Mouse (Mus musculus) ovary, postnatal 14 days (tissue): ENCODE measurements around the gene Gm12830.

Experiments used
- DNase-seq: peaks from one replicate; pipeline ENCODE4 v3.0.0; 2022; ENCODE audit warnings: low spot score

The Gm12830 gene

DNA sequence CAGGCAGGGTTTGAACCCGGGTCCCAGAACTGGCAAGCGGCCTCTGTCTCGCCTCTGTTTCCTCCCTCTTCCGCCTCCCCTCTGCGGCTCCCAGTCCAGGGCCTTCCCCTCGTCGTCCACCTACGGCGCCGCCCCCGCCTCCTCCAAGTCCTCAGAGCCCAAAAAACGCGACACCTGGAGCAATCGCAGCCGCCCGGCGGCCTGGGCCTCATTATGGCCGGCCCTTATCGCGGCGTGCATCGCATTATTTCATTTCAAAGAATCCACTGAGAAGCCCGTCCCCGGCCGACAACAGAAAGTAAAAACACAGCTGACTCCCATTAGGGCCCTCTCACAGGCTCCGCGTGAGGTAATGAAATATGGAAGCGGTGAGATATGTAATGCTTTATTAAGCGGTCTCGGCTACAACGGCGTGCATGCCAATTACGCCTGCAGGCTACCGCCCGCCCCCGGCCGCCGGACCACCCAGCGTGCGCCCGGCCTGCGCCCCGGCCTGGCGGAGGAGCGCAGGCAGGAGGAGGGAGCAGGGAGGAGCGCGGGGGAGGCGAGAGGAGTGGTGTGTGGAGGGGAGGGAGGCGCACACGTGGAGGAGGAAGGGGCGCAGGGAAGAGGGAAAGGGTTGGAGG, at the start of gene Gm12830:
Gene Gm12830 (plus strand): TSS at position 156 of the 626 bp plus-strand sequence.
- peak; percentile 57 for DNase-seq

- no peak for DNase-seq
These were observed 48.2 kb upstream of the Gm12830 start for GRCm38 (mm10) chr4:114773316-114773715.

- DNase-seq, result no peak
These were observed 43.8 kb upstream of the Gm12830 start for GRCm38 (mm10) chr4:114777625-114778202.

DNA sequence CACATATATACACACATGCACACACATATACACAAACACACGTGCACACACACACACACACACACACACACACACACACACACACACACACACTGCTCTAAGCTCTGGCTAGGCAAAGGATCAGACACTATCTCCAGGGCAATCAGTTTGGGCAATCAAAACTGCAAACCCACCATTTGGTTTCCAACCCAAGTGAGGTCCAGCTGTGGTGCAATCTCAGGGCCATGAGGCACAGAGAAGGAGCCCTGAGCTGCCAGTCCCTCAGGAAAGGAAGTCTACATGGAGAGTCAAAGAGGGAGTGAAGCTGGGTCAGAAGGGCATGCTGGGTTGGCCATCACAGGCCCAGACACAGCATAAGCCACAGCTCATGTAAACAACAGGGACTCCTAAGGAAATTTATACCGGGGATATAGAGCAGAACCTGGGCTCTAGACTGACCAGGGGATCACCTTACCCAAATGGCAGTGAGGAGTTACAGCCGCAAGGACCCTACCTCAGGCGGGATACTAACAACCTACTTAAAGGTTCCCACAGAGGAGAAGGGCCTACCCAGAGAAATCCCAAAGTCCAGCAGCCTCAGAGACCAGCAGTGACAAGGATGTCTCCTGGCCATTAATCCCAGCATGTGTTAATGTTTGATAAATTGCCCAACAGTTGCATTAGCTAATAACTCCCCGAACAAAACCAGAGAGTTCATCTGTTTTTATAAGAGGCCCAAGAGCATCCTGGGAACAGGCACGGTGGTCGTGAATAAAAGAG, 42.6 kb upstream of the Gm12830 start:
- DNase-seq, result no peak

GRCm38 (mm10) chr4:114779475-114779757, 42.1 kb upstream of the Gm12830 start:
- DNase-seq, result no peak

GRCm38 (mm10) chr4:114779758-114780546, 41.6 kb upstream of the Gm12830 start:
- DNase-seq, result peak; percentile 18

- DNase-seq, result no peak
These were observed 38.7 kb upstream of the Gm12830 start for GRCm38 (mm10) chr4:114782851-114783250.

- DNase-seq, result no peak
These were observed 36.8 kb upstream of the Gm12830 start for GRCm38 (mm10) chr4:114784735-114785134.

DNA sequence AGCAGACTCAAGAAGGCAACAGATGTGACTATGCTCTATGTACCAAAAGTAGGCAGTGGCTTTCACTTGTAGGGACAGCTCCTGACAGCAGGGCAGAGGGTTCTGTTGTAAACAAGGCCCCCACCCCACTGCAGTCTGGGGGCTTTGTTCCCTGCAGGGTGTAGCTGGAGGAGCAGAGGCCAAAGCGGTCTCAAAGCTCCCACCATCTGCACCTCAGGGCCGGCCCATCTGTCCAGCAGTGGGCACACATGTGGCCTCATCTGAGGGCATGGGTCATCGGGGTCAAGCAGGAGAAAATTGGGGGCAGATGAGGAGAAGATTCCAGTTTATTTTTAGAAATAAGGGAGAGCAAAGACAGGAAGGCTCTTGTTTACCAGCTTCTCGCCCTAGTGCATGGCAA, 32.7 kb upstream of the Gm12830 start:
- DNase-seq, result no peak

GRCm38 (mm10) chr4:114791650-114792049, 29.9 kb upstream of the Gm12830 start:
- DNase-seq, result no peak

DNA sequence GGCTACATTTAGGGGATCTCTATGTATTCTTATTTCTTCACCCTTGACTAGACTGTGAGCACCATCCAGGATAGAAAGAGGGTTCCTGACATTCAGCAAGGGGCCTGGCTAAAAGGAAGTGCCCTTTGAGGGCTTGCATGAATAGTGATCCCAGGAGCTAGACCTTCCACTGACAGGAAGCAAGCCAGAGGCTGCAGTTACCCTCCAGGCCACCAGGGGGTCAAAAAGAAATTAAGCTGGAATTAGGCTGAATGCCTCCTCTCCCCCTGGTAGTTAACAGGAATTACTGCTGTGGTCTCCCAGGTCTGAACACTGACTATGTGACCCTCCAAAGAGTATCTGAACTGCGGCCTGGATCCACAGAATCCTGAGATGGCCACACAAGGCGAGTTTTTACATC, 27.7 kb upstream of the Gm12830 start:
- no peak for DNase-seq

GRCm38 (mm10) chr4:114797254-114797914, 24.1 kb upstream of the Gm12830 start:
- no peak for DNase-seq

DNA sequence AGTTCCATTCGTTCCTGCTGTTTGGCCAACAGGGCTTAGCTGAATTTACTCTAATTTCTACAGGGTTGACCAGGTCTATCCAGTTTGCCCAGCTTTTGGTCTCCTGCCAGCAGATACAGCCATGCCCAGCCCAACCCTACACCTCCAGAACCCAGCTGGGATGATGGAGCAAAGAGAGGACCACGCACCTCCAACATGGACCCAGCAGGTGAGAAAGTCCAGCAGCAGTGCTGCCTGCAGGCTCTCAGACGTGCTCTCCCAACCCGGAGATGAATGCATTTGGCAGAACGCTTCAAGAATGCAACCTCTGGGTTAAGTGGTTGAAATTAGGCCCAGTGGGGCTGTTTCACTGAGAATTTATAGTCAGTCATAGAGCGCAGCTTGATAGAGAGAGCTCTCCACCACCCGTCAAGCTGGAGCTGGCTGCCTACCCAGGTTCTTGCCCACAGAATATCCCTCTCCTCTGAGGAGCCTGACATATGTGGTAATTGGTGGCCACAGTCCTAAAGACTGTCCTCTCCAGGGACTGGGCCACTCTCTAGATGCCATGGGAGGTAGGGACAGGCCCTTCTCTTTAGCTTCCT, 23.4 kb upstream of the Gm12830 start:
- no peak for DNase-seq

GRCm38 (mm10) chr4:114804096-114804495, 17.4 kb upstream of the Gm12830 start:
- no peak for DNase-seq

- DNase-seq, result no peak
These were observed 2.4 kb upstream of the Gm12830 start for GRCm38 (mm10) chr4:114818963-114819702.

DNA sequence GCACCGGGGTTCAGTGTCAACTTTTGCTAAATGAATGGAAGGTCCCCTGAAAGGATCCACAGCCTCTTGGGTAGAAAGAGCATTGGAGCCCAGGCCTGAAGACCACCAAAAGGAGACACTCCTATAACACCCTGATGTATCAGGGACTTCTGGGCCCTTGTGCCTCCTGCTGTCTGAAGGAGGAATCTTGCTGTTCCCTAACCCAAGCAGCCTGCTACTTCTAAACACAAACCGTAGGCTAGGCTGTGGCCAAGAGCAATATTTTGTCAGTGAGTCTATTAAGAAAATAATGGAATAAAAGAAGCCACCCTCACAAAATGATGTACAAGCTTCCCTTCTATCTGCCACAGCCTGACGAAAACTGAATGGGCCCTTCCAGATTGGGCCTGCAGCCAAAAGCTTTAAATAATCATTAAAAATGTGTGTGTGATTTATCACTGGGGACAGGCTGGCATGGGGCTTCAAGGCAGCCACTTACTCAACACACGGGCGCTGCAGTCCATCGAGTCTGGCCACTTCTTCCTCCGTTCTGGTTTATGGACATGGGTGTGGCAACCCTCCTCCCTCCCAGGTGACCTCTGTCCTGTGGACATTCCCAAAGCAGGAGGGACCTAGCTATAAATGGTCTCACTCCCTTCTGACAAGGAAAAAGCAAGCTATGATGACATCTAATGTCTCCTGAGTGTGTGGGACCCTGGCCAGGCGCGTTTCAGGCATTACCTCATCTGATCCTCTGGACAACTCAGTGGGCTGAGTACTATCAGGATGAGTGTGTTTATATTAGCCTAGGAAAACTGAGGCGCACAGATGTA, 13.5 kb downstream of the Gm12830 start:
- no peak for DNase-seq

- DNase-seq, result no peak
These were observed 19.9 kb downstream of the Gm12830 start for GRCm38 (mm10) chr4:114841336-114841920.

DNA sequence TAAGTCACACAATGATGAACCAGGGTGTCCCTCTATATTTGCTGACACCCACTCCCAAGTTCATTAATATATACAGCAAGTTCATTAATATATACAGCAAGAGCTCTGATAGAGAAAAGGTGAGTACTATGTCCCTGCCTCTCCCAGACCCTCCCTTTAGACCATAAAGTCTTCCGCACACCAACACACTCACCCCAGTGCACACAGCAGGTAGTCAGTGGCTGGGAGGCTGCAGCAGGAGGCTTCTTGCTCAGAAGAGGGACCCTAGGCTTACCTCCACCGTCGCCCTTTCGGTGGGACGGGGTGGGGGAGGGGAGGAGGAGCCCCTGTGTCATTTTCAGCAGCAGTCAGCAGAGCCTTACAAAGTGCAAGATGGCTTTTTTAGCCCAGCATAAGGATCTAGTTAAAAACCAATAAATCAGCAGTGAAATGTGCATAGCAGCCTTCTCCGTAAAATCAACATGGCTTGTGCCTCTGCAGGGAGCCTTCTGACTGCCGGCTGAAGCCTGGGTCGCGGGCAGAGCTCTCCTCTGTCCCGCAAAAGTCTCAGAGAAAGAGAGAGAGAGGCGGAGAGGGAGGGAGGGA, 20.9 kb downstream of the Gm12830 start:
- no peak for DNase-seq

GRCm38 (mm10) chr4:114843097-114843721, 21.7 kb downstream of the Gm12830 start:
- DNase-seq, result peak; percentile 26
